Mouse (Mus musculus) MEL (cell line): ENCODE measurements around the gene Cyp2e1.

Experiments used
- CTCF ChIP-seq, 3 experiments: IDR thresholded peaks in 2 of 3; conservative IDR thresholded peaks in 1 of 3; 2 replicates each; pipeline ENCODE4 v1.5.1; 2011 to 2012; ENCODE audit warnings: low read length in 3 of 3, low read depth in 2 of 3, mild to moderate bottlenecking in 2 of 3, improper control_type of control experiment in 1 of 3, inconsistent platforms in 1 of 3, mixed read lengths in 1 of 3, moderate library complexity in 1 of 3; ENCODE audit not compliant: control insufficient read depth in 1 of 3, insufficient read depth in 1 of 3, poor library complexity in 1 of 3, severe bottlenecking in 1 of 3
- EP300 ChIP-seq, 2 experiments: IDR thresholded peaks; 2 replicates each; pipeline ENCODE4 v1.6.1; 2011; ENCODE audit warnings: improper control_type of control experiment in 2 of 2, low read length in 2 of 2, low read depth in 1 of 2, mild to moderate bottlenecking in 1 of 2
- HCFC1 ChIP-seq: IDR thresholded peaks from 2 replicates; pipeline ENCODE4 v1.6.1; 2012; ENCODE audit warnings: low read depth, mild to moderate bottlenecking, inconsistent platforms, low read length, improper control_type of control experiment, moderate library complexity
- JUND ChIP-seq: IDR thresholded peaks from 2 replicates; pipeline ENCODE4 v1.6.1; 2011; ENCODE audit warnings: low read depth, mild to moderate bottlenecking, improper control_type of control experiment, low read length
- POLR2A ChIP-seq, 2 experiments: IDR thresholded peaks; 2 replicates each; pipeline ENCODE4 v1.6.1; 2011 to 2012; ENCODE audit warnings: low read length in 2 of 2, mild to moderate bottlenecking in 2 of 2, control low read depth in 1 of 2, improper control_type of control experiment in 1 of 2, low read depth in 1 of 2, moderate library complexity in 1 of 2; ENCODE audit not compliant: control insufficient read depth in 1 of 2, insufficient read depth in 1 of 2, poor library complexity in 1 of 2
- SIN3A ChIP-seq: IDR thresholded peaks from 2 replicates; pipeline ENCODE4 v1.6.1; 2012; ENCODE audit warnings: low read length, improper control_type of control experiment, inconsistent platforms
- SMC3 ChIP-seq: IDR thresholded peaks from 2 replicates; pipeline ENCODE4 v1.6.1; 2011; ENCODE audit warnings: low read depth, low read length, improper control_type of control experiment

DNA sequence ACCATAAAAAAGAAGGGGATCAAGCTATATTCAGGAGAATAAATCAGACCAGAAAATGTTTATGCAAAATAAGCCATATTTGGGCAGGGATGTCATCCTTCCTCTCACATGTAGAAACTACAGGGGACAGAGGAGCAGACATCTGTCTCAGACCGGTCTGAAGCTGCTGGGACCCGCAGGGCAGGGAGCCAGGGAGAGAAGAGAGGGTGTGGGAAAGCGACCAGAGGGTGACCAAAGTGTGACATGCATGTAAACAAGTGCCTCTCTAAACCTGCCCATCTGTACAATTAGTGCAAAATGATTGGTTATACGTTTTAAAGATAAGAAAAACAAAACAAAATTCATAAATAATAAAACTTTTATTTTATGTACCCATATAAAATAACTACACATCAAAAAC is 56.6 kb downstream of the Cyp2e1 start:
- TF ChIP-seq SIN3A (no peak), POLR2A (IDR thresholded peaks at IDR 0.05; ENCODE audit: control insufficient read depth in 1 of 2, insufficient read depth in 1 of 2, low read depth in 1 of 2, low read length in 2 of 2, poor library complexity in 1 of 2) (no peak), EP300 (IDR thresholded peaks at IDR 0.05; ENCODE audit: low read depth in 1 of 2, low read length in 2 of 2) (no peak), CTCF (IDR thresholded peaks at IDR 0.05 in 2 of 3, conservative IDR thresholded peaks at IDR 0.05 in 1 of 3; ENCODE audit: control insufficient read depth in 1 of 3, insufficient read depth in 1 of 3, low read depth in 2 of 3, low read length in 3 of 3, poor library complexity in 1 of 3, severe bottlenecking in 1 of 3) (no peak), SMC3 (no peak), HCFC1 (no peak), JUND (no peak)
